Mouse (Mus musculus): Measurements from ENCODE around the gene Lrmp. TPM values are rescaled to one million over a fixed set of nuclear protein-coding genes. Genes with fewer than 3 reads are reported as not detected.
"Not testable (repeated sequence)": the region's sequence is repeated elsewhere in the genome, so short reads cannot be mapped to it uniquely, and the experiment has no call there.

The Lrmp gene
- polyA plus RNA-seq, 1 experiment: 0.04 TPM

DNA sequence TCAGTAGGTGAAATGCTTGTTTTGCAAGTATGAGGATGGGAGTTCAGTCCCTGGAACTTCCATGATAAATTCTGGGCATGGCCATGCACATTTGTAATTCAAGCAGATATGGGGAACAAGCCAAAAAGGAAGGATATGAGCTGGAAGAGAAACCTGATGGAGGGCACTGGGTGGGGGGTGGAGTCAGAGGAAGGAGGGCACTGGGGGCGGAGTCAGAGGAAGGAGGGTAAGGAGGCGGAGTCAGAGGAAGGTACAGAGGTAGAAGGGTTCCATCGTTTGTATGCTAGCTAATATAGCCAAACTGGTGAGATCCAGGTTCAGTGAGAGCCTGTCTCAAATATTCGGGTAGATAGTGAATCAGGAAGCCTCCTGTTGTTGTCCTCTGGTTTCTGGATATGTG, 14.1 kb downstream of the Lrmp start:
- Histone ChIP-seq H3K79me2 (ENCODE audit: control insufficient read depth, insufficient read depth) (no peaks in the 10 kb centered on the region), H3K36me3 (ENCODE audit: control insufficient read depth, insufficient read depth) (no peaks in the 10 kb centered on the region), H3K4me3 (no peak overlapping the region), H3K4me2 (ENCODE audit: low read depth) (no peak overlapping the region), H3K27me3 (ENCODE audit: control insufficient read depth, insufficient read depth, insufficient read length) (no peaks in the 10 kb centered on the region), H3ac (ENCODE audit: control insufficient read depth, insufficient read length) (no peak overlapping the region)
- TF ChIP-seq SRF (IDR thresholded peaks at IDR 0.05; ENCODE audit: control insufficient read depth, insufficient read length, low read depth) (no peak), CEBPB (IDR thresholded peaks at IDR 0.05; ENCODE audit: insufficient read depth, poor library complexity, severe bottlenecking) (no peak), USF1 (IDR thresholded peaks at IDR 0.05; ENCODE audit: low read depth) (no peak), MYOG (IDR thresholded peaks at IDR 0.05; ENCODE audit: control insufficient read depth in 1 of 3, insufficient read depth in 1 of 3, insufficient read length in 2 of 3, low read depth in 2 of 3) (no peak), REST (IDR thresholded peaks at IDR 0.05; ENCODE audit: insufficient read depth, insufficient read length) (no peak), POLR2A (IDR thresholded peaks at IDR 0.05; ENCODE audit: insufficient read length, low read depth) (no peak), POLR2AphosphoS2 (IDR thresholded peaks at IDR 0.05; ENCODE audit: insufficient read length, low read depth) (no peak), MYOD1 (IDR thresholded peaks at IDR 0.05; ENCODE audit: control insufficient read depth in 1 of 3, insufficient read length in 2 of 3, low read depth in 2 of 3) (no peak), E2F4 (IDR thresholded peaks at IDR 0.05; ENCODE audit: insufficient read depth) (no peak), MAX (IDR thresholded peaks at IDR 0.05; ENCODE audit: low read depth) (no peak), TCF3 (IDR thresholded peaks at IDR 0.05; ENCODE audit: insufficient read length, low read depth) (no peak), TCF12 (IDR thresholded peaks at IDR 0.05; ENCODE audit: insufficient read depth, poor library complexity, severe bottlenecking) (no peak)

DNA sequence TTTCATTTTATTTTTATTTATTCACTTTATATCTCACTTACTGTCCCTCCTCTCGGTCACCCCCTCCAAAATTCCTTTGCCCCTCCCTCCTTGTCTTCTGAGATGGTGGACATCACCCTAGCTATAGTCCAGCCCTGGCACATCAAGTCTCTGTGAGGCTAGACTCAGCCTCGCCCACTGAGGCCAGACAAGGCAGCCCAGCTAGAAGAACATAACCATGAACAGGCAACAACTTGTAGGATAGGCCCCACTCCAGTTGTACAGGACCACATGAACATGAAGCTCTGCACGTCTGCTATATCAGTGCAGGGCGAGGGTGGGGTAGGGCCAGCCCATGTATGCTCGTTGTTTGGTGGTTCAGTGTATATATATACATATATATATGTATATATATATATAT, 16.5 kb downstream of the Lrmp start:
- no peak overlapping the region for H3ac ChIP-seq (ENCODE audit: control insufficient read depth, insufficient read length)
- H3K4me3 ChIP-seq: no peak overlapping the region
- no peak overlapping the region for H3K4me2 ChIP-seq (ENCODE audit: low read depth)
- H3K36me3 ChIP-seq (ENCODE audit: control insufficient read depth, insufficient read depth): no peaks in the 10 kb centered on the region
- no peaks in the 10 kb centered on the region for H3K79me2 ChIP-seq (ENCODE audit: control insufficient read depth, insufficient read depth)
- TF ChIP-seq MYOD1 (IDR thresholded peaks at IDR 0.05; ENCODE audit: control insufficient read depth in 1 of 3, insufficient read length in 2 of 3, low read depth in 2 of 3) (no peak), USF1 (IDR thresholded peaks at IDR 0.05; ENCODE audit: low read depth) (no peak), REST (IDR thresholded peaks at IDR 0.05; ENCODE audit: insufficient read depth, insufficient read length) (no peak), E2F4 (IDR thresholded peaks at IDR 0.05; ENCODE audit: insufficient read depth) (no peak), POLR2AphosphoS2 (IDR thresholded peaks at IDR 0.05; ENCODE audit: insufficient read length, low read depth) (no peak), TCF12 (IDR thresholded peaks at IDR 0.05; ENCODE audit: insufficient read depth, poor library complexity, severe bottlenecking) (no peak), TCF3 (IDR thresholded peaks at IDR 0.05; ENCODE audit: insufficient read length, low read depth) (no peak)
- H3K27me3 ChIP-seq (ENCODE audit: control insufficient read depth, insufficient read depth, insufficient read length): no peaks in the 10 kb centered on the region

DNA sequence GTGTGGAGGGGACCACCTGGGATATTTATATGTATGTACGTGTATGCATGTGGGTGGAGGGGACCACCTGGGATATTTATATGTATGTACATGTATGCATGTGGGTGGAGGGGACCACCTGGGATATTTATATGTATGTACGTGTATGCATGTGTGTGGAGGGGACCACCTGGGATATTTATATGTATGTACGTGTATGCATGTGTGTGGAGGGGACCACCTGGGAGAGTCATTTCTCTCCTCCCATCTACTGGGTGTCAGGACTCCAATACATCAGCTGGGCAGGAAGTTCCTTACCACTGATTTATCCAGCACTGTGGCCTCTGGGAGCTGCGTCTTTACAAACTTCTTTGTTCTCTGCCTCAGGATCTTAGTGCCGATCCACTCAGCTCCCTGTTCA, 17.5 kb downstream of the Lrmp start:
- not testable (repeated sequence) for H3K36me3 ChIP-seq (ENCODE audit: control insufficient read depth, insufficient read depth); H3K4me2 ChIP-seq (ENCODE audit: low read depth); H3ac ChIP-seq (ENCODE audit: control insufficient read depth, insufficient read length); H3K79me2 ChIP-seq (ENCODE audit: control insufficient read depth, insufficient read depth); H3K27me3 ChIP-seq (ENCODE audit: control insufficient read depth, insufficient read depth, insufficient read length); H3K4me3 ChIP-seq

DNA sequence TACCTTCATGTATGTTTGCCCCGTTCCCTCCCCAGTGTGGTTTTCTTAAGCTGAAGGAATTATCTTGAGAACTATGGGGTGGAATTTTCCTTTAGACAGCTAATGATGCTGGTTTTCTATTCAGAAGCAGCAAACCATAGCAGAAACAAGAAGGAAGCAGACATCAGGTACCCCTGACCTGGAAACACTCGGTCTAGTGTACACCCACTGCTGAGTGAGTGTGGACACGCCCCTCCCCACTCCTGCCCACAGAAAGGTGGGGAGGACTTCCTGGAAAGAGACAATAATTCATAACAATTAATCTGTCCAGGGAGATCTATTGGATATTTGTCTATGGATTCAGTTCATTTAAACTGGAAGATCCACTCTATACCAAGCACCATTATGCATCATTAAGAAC, 19.8 kb downstream of the Lrmp start:
- Histone ChIP-seq H3ac (ENCODE audit: control insufficient read depth, insufficient read length) (no peak overlapping the region), H3K4me2 (ENCODE audit: low read depth) (no peak overlapping the region), H3K79me2 (ENCODE audit: control insufficient read depth, insufficient read depth) (no peaks in the 10 kb centered on the region), H3K27me3 (ENCODE audit: control insufficient read depth, insufficient read depth, insufficient read length) (no peaks in the 10 kb centered on the region), H3K4me3 (no peak overlapping the region), H3K36me3 (ENCODE audit: control insufficient read depth, insufficient read depth) (no peaks in the 10 kb centered on the region)
- TF ChIP-seq TCF3 (IDR thresholded peaks at IDR 0.05; ENCODE audit: insufficient read length, low read depth): no peak
- no peak for TF ChIP-seq MYOD1 (IDR thresholded peaks at IDR 0.05; ENCODE audit: control insufficient read depth in 1 of 3, insufficient read length in 2 of 3, low read depth in 2 of 3)
- no peak for TF ChIP-seq MAX (IDR thresholded peaks at IDR 0.05; ENCODE audit: low read depth)
- no peak for TF ChIP-seq USF1 (IDR thresholded peaks at IDR 0.05; ENCODE audit: low read depth)
- no peak for TF ChIP-seq POLR2A (IDR thresholded peaks at IDR 0.05; ENCODE audit: insufficient read length, low read depth)
- TF ChIP-seq SRF (IDR thresholded peaks at IDR 0.05; ENCODE audit: control insufficient read depth, insufficient read length, low read depth): no peak
- TF ChIP-seq POLR2AphosphoS2 (IDR thresholded peaks at IDR 0.05; ENCODE audit: insufficient read length, low read depth): no peak

DNA sequence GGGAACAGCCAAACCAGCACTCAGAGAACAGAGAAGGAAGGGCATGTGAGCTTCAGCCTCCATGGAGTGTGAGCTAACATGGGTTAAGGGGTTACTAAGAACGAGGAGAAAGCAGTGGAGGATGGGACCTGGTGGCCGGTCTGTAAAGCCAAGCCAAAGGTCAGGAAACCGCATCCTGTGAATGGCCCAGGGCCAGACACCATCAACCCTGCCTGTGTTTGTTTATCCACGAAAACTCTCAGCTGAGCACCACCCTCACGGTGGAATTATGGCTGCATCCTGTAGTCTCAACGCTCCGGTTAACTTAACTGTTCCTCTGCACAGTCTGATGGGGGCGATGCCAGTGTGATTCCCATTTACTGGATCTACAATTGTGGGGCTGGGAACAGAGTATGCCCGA, 20.4 kb downstream of the Lrmp start:
- Histone ChIP-seq H3ac (ENCODE audit: control insufficient read depth, insufficient read length) (no peak overlapping the region), H3K79me2 (ENCODE audit: control insufficient read depth, insufficient read depth) (no peaks in the 10 kb centered on the region), H3K27me3 (ENCODE audit: control insufficient read depth, insufficient read depth, insufficient read length) (no peaks in the 10 kb centered on the region), H3K36me3 (ENCODE audit: control insufficient read depth, insufficient read depth) (no peaks in the 10 kb centered on the region), H3K4me3 (no peak overlapping the region), H3K4me2 (ENCODE audit: low read depth) (no peak overlapping the region)
- TF ChIP-seq TCF3 (IDR thresholded peaks at IDR 0.05; ENCODE audit: insufficient read length, low read depth) (no peak), MAX (IDR thresholded peaks at IDR 0.05; ENCODE audit: low read depth) (no peak), SRF (IDR thresholded peaks at IDR 0.05; ENCODE audit: control insufficient read depth, insufficient read length, low read depth) (no peak), POLR2A (IDR thresholded peaks at IDR 0.05; ENCODE audit: insufficient read length, low read depth) (no peak), MYOD1 (IDR thresholded peaks at IDR 0.05; ENCODE audit: control insufficient read depth in 1 of 3, insufficient read length in 2 of 3, low read depth in 2 of 3) (no peak)

DNA sequence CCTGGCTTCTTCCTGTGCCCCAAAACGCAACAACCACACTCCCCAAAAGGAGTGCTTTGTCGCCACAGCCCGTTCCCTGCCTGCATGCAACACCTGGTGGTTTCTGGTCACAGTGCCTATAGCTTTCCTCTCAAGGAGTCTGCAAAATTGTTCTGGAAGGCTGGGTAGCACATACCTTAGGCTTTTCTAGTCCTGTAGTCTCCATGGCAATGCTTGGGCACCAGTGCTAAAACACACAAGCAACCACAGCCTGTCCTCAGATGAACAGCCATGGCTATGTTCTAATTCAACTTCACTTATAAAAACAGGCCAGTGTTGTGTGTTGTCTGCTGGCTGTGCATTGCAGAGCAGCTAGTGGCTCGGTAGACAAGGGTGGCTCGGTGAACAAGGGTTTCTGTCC, 21.4 kb downstream of the Lrmp start:
- Histone ChIP-seq H3K36me3 (ENCODE audit: control insufficient read depth, insufficient read depth) (no peaks in the 10 kb centered on the region), H3K79me2 (ENCODE audit: control insufficient read depth, insufficient read depth) (no peaks in the 10 kb centered on the region), H3K27me3 (ENCODE audit: control insufficient read depth, insufficient read depth, insufficient read length) (no peaks in the 10 kb centered on the region), H3K4me2 (ENCODE audit: low read depth) (no peak overlapping the region), H3K4me3 (no peak overlapping the region), H3ac (ENCODE audit: control insufficient read depth, insufficient read length) (no peak overlapping the region)
- TF ChIP-seq REST (IDR thresholded peaks at IDR 0.05; ENCODE audit: insufficient read depth, insufficient read length) (no peak), MYOG (IDR thresholded peaks at IDR 0.05; ENCODE audit: control insufficient read depth in 1 of 3, insufficient read depth in 1 of 3, insufficient read length in 2 of 3, low read depth in 2 of 3) (no peak), POLR2A (IDR thresholded peaks at IDR 0.05; ENCODE audit: insufficient read length, low read depth) (no peak), USF1 (IDR thresholded peaks at IDR 0.05; ENCODE audit: low read depth) (no peak), MAX (IDR thresholded peaks at IDR 0.05; ENCODE audit: low read depth) (no peak), TCF3 (IDR thresholded peaks at IDR 0.05; ENCODE audit: insufficient read length, low read depth) (no peak), SRF (IDR thresholded peaks at IDR 0.05; ENCODE audit: control insufficient read depth, insufficient read length, low read depth) (no peak), CEBPB (IDR thresholded peaks at IDR 0.05; ENCODE audit: insufficient read depth, poor library complexity, severe bottlenecking) (no peak), POLR2AphosphoS2 (IDR thresholded peaks at IDR 0.05; ENCODE audit: insufficient read length, low read depth) (no peak), MYOD1 (IDR thresholded peaks at IDR 0.05; ENCODE audit: control insufficient read depth in 1 of 3, insufficient read length in 2 of 3, low read depth in 2 of 3) (no peak), E2F4 (IDR thresholded peaks at IDR 0.05; ENCODE audit: insufficient read depth) (no peak), TCF12 (IDR thresholded peaks at IDR 0.05; ENCODE audit: insufficient read depth, poor library complexity, severe bottlenecking) (no peak)
